Mouse (Mus musculus) 416B (cell line): ENCODE data around the gene Aplp2.

ENCODE experiments used
- DNase-seq: peaks from one replicate; pipeline ENCODE4 v3.0.0; 2011; ENCODE audit warnings: low read depth

Aplp2 gene

GRCm38 (mm10) chr9:31225808-31226207, 14.2 kb upstream of the Aplp2 start:
- no peak for DNase-seq

DNA sequence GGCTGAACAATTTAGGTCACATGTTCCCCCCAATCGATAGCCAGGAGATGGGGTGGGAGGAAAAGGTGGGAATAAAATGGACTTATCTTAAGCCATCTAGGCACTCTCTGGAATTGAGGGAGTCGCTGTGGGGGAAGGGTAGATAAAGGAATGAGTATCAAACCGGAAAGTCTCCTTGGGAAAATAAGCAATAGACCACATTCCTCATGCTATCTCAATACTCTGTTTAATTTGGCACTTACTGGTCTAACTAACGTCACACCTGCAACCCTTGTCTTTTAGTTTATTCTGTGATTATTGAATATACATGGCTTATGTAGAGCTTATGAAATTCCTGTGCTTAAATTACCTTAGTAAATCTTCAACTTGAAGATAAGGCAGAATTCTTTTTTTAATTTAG, 11.9 kb upstream of the Aplp2 start:
- no peak for DNase-seq

GRCm38 (mm10) chr9:31221170-31221569, 9.6 kb upstream of the Aplp2 start:
- DNase-seq = no peak

DNA sequence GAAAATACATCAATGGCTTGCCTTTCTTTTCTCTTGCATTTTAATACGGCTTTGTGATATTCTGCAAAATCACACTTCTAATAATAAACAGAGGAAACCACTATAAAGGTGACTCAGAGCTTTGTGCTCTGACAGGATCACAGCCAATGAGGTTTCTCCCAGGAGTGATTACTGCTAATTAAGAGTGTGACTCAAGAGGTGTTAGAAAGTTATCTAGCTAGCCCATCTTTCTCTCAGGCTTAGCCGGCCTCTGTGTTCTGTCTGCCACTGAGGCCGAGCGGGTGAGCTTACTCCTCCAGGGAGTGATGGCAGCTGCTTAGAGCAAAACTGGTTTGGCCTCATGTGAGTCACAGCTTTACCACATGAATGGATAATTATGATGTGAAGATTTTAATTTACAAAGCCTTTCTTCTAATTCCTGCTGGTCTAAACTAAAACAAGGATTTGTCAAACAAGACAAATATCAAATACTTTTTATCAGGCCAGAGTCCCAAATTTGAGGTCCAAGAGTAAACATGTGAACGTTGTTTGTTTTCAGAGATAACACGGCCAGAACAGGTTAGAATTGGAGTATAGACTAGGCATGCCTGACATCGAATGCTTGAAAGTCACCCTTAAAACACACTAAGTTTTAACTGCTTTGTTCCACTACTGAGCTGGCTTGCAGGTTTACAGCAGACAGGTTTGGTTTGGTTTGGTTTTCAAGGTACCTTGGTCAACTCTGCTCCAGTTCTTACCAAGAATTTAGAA, 6.2 kb upstream of the Aplp2 start:
- DNase-seq = peak; percentile 90

- DNase-seq = no peak
Observed at GRCm38 (mm10) chr9:31212500-31213008, 939 bp upstream of the Aplp2 start.

DNA sequence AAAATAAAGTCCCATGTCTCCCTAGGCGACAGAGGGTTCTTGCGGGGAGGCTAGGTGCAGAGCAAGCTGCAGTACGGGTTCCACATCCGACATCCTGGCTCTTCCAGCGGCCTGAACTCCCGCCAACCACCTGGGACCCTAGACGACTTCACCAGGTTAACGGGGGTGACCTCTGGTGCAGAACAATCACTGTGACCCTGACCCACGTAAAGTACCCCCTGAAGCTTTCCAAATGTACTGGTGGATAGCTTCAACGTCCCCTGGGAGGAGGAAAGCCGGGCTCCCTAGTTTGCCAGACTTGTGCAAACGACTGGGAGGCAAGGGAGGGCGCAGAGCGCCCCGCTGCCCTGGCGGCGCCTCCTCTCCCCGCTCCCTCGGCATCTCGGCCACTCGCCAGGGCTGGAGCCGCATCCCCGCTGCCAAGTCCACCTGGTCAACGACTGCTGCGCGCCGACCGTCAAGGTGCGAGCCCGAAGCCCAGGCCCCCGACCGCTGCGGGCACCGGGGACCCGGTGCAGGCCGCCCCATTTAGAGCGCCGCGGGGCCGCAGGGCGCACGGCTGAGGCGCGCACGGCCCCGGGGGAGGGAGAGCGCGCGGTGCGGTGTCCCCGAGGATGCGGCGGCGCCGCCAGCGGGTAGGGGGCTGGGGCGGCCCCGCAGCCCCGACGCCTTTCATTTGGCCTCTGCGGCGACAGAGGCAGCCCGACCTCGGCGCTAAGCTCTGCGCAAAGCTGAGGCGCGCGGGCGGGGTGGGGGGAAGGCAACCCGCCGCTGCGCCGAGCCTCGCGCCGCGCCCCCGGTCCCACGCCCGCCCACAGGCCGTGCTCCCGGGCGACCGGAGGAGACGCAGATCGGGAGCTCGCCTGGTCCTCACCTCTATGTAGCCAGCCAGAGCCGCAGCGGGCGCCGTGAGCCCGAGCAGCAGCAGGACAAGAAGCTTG, 596 bp downstream of the Aplp2 start:
- DNase-seq = no peak

- no peak for DNase-seq
Observed at GRCm38 (mm10) chr9:31210163-31210562, 1.5 kb downstream of the Aplp2 start.

DNA sequence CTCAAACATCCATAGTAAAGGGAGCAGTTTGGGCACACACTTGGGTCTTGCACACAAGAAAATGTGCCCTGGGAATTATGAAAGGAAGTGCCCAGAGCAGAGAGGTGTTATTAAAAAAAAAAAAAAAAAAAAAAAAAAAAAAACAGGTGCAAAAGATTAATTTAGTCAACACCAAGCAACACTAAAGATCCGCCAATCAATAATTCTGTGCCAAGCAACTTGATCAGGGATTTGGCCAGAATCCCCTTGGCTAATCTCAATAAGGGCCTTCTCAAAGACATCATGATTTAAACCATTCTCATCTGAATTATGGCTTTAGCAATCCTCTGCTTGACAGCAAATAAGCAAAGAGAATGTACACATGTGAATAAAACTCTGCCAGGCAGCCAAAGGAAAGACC, 2.1 kb downstream of the Aplp2 start:
- DNase-seq = no peak

- no peak for DNase-seq
Observed at GRCm38 (mm10) chr9:31207732-31208131, 3.9 kb downstream of the Aplp2 start.

DNA sequence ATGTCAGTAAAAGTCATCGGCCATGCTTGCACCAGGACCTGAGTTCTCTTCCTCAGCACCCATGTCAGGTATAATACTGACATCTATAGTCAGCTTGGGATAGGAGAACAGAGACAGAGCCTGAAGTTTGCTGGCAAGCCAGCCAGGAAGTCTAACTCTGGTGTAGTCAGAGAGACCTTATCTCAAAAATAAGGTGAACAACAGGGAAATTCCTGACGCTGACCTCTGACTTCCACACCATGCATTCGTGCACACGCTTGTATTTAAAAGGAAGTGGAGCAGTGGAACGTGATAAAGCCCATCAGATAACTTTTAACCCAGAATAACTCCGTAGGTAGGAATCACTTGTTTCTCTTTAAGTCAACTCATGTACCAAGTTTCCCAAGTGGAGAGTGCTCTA, 6.9 kb downstream of the Aplp2 start:
- peak; percentile 34 for DNase-seq

DNA sequence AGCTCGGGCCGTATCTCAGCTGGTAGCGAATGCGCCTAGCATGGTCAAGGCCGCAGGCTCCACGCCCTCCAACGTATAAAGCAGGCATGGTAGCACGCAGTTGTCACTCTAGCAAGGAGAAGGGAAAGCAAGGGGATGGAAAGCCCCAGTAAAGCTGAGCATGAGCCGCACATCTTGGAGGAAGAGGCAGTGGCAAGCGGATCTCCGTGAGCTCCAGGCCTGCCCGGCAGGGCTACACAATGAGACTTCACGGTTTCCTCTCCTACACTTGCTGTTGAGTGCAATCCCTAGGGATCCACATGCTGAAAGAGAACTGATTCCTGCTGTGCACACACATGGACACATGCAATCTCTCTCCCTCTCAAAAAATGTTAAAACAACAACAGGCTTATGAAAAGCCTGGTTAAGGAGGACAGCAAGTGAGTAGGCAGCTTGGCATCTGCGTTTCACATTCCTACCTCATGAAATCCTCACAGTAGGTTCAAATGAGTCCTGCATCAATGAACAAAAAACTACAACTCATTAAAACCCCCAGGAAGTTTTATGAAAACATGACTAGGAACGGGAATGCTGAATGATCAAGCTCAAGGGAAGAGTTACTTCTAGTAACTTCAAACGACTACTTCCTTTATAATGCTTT, 7.9 kb downstream of the Aplp2 start:
- no peak for DNase-seq

- peak; percentile 77 for DNase-seq
Observed at GRCm38 (mm10) chr9:31203068-31203467, 8.5 kb downstream of the Aplp2 start.

DNA sequence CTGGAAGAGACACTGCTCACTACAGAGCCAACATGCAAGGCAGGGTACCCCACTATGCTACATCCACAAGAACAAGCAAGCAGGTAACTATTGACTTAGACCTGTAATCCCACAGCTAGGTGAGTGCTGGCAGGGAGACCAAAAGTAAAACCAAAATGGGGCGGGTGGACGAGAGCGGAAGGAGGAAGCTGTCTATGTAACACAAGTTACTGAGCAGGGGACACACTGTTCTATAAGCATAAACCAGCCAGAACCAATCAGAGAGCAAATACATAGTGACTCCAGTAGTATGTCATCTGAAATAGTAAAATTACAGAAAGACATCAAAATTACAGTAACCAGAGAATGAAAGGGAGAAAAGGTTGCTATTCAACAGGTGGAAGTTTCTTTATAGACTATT, 13.0 kb downstream of the Aplp2 start:
- no peak for DNase-seq

- no peak for DNase-seq
Observed at GRCm38 (mm10) chr9:31197782-31198181, 13.8 kb downstream of the Aplp2 start.

GRCm38 (mm10) chr9:31196742-31197141, 14.9 kb downstream of the Aplp2 start:
- DNase-seq = no peak

DNA sequence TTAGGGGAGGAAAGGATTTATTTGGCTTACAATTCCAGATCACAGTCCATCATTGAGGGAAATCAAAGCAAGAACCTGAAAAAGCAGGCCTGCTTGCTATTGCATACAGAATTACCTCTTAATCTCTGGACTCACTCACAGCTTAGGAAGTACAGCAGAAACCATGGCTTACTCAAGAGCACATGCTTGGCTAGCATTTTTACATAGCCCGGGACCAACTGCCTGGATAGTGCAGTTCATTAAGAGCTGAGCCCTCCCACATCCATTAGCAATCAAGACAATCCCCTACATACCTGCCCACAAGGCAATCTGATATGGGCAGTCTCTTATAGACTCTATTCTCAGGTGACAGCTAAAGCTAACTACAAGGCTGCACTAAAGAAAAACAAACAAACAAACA, 16.0 kb downstream of the Aplp2 start:
- no peak for DNase-seq

DNA sequence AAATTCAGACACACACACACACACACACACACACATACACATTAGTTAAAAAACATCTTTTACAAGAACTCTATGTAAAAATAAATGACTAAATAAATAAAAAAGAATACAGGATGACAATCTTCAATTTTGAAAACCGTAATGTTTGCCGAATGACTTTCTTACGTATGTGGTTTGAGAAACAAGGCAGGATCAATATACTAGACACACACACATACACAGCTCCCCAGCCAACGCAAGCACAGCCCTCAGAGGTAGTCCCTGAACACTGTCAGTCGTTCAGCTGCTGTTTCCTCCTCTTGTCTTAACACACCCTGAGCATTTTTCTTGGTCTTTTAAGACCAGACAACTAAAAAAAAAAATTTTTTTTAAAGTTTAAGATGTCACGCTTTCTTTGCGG, 19.2 kb downstream of the Aplp2 start:
- DNase-seq = no peak

- DNase-seq = no peak
Observed at GRCm38 (mm10) chr9:31191543-31191942, 20.1 kb downstream of the Aplp2 start.

GRCm38 (mm10) chr9:31189194-31189593, 22.4 kb downstream of the Aplp2 start:
- no peak for DNase-seq

GRCm38 (mm10) chr9:31184439-31184838, 27.2 kb downstream of the Aplp2 start:
- DNase-seq = no peak

- DNase-seq = no peak
Observed at GRCm38 (mm10) chr9:31183061-31183460, 28.6 kb downstream of the Aplp2 start.

DNA sequence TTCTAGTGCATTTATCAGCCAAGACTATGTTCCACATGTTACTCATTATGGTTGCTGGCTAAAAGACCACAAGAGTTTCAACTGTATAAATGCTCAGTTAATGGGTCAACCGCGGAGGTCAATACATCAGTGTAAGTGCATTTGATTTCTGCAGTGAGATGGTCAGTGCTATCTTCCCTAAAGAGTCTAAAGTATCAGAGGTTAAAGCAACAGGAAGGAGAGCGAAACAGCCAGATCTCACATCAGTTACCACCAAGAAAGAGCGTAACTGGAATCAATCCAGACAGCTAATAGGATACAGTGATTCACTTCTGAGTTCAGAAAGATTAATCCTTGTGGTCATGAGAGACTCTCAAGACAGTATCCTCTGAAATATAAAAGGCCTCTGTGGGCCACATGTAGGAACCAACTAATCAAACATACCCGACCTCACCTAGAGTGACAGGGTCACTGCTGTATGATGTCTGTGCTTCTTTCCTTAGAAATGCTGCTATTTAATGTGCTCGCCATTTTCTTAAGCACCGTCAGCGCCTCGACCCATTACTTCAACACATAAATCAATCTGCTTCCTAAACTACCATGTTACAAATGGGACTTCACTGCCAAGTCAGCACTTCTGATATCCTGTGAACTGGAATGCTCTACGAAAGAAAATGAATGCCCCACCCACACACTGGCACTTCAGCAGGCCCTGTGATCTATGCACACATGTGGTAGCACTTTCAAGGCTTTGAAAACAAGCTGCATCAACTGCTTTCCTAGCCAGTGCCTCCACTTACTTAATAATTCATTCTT, 30.1 kb downstream of the Aplp2 start:
- DNase-seq = peak; percentile 42
